Mouse (Mus musculus) heart, embryonic 13.5 days (tissue): Measurements from ENCODE around the gene Gm6205. TPM values are rescaled to one million over a fixed set of nuclear protein-coding genes. Genes with fewer than 3 reads are reported as not detected.
"Not testable (repeated sequence)": the region's sequence is repeated elsewhere in the genome, so short reads cannot be mapped to it uniquely, and the experiment has no call there.

ENCODE experiments used
- ATAC-seq: fragments of 200-750 bp; cut with Nextera tagmentation; 2 replicates; pipeline ENCODE4 v1.8.0; 2017; ENCODE audit warnings: moderate TSS enrichment; ENCODE audit not compliant: insufficient number of reproducible peaks, low FRiP score, low TSS enrichment; ENCODE audit errors: extremely low read depth
- H3K27ac ChIP-seq: fragments of 300-500 bp; sonication (generic); replicated peaks from 2 replicates; pipeline ENCODE4 v1.5.1; 2015; ENCODE audit warnings: moderate library complexity, mild to moderate bottlenecking, inconsistent platforms
- H3K27me3 ChIP-seq: fragments of 300-500 bp; sonication (generic); replicated peaks from 2 replicates; pipeline ENCODE4 v1.6.1; 2015; ENCODE audit warnings: mild to moderate bottlenecking, inconsistent platforms
- H3K36me3 ChIP-seq: fragments of 300-500 bp; sonication (generic); 2 replicates; pipeline ENCODE4 v1.6.1; 2015; ENCODE audit warnings: mild to moderate bottlenecking, inconsistent platforms
- H3K4me1 ChIP-seq: fragments of 300-500 bp; sonication (generic); 2 replicates; pipeline ENCODE4 v1.6.1; 2015; ENCODE audit warnings: inconsistent platforms
- H3K4me2 ChIP-seq: fragments of 300-500 bp; sonication (generic); 2 replicates; pipeline ENCODE4 v1.6.1; 2015; ENCODE audit warnings: inconsistent platforms, mild to moderate bottlenecking, moderate library complexity
- H3K4me3 ChIP-seq: fragments of 300-500 bp; sonication (generic); 2 replicates; pipeline ENCODE4 v1.5.1; 2015; ENCODE audit warnings: moderate library complexity, mild to moderate bottlenecking, inconsistent platforms
- H3K9ac ChIP-seq: fragments of 300-500 bp; sonication (generic); 2 replicates; pipeline ENCODE4 v1.6.1; 2015; ENCODE audit warnings: inconsistent platforms, mild to moderate bottlenecking, moderate library complexity
- H3K9me3 ChIP-seq: fragments of 300-500 bp; sonication (generic); 2 replicates; pipeline ENCODE4 v1.6.1; 2016; ENCODE audit warnings: inconsistent platforms
- WGBS: fragments of 180-500 bp; shearing (Covaris S2); methylation state at CpG from one replicate; pipeline ENCODE4 v1.1.7; 2015; ENCODE audit warnings: mixed read lengths; 5-methylcytosine and 5-hydroxymethylcytosine counted together
- polyA plus RNA-seq: library from polyadenylated mRNA; unstranded; fragments of >200 nt; fragmentation: Nextera tagmentation; extraction: Ambion mirVana; gene quantifications from 2 replicates; pipeline ENCODE4 v1.2.1, GENCODE M21; 2015

The Gm6205 gene
- polyA plus RNA-seq, result not detected in 2 replicates

GRCm38 (mm10) chr5:94648082-94648481 is at the start of gene Gm6205:
Gene Gm6205 (plus strand): TSS chr5:94648382.
- not testable (repeated sequence) for H3K27me3 ChIP-seq, H3K9me3 ChIP-seq, ATAC-seq, H3K4me2 ChIP-seq, H3K4me1 ChIP-seq, H3K9ac ChIP-seq, H3K36me3 ChIP-seq, H3K27ac ChIP-seq, H3K4me3 ChIP-seq
- WGBS, result no CpG with 5 or more reads among the region's 2 CpGs

GRCm38 (mm10) chr5:94616242-94616641 is 31.9 kb upstream of the Gm6205 start, which contains the start of gene Gm3147:
Gene Gm3147 (minus strand): TSS chr5:94616342.
- no CpG with 5 or more reads among the region's 1 CpGs for WGBS
- not testable (repeated sequence) for H3K4me2 ChIP-seq, H3K27ac ChIP-seq, ATAC-seq, H3K9me3 ChIP-seq, H3K9ac ChIP-seq, H3K36me3 ChIP-seq, H3K27me3 ChIP-seq, H3K4me3 ChIP-seq, H3K4me1 ChIP-seq

GRCm38 (mm10) chr5:94623679-94624078 is 24.5 kb upstream of the Gm6205 start, which contains the start of gene Gm6509:
Gene Gm6509 (plus strand): TSS chr5:94623979.
- H3K4me2 ChIP-seq, H3K36me3 ChIP-seq, ATAC-seq, H3K27ac ChIP-seq, H3K4me3 ChIP-seq, H3K27me3 ChIP-seq, H3K9ac ChIP-seq, H3K9me3 ChIP-seq, H3K4me1 ChIP-seq: not testable (repeated sequence)
- no CpG with 5 or more reads among the region's 2 CpGs for WGBS

Other genes starting within 250 kb of the Gm6205 start
- gene Gm7682, start 202.6 kb upstream of the Gm6205 start, polyA plus RNA-seq, result not detected in 2 replicates
- not detected in 2 replicates for gene Gm3139, start 122.1 kb upstream of the Gm6205 start, polyA plus RNA-seq
- gene Gm3147, start 32.0 kb upstream of the Gm6205 start, polyA plus RNA-seq, result not detected in 2 replicates
- gene Gm6509, start 24.4 kb upstream of the Gm6205 start, polyA plus RNA-seq, result not detected in 2 replicates
- gene Gm3183, start 217.1 kb downstream of the Gm6205 start, polyA plus RNA-seq, result not detected in 2 replicates